Mouse (Mus musculus) megakaryocyte progenitor cell, adult 5-6 weeks (primary cell): Measurements from ENCODE around the gene Sertad2. TPM values are rescaled to one million over a fixed set of nuclear protein-coding genes. Genes with fewer than 3 reads are reported as not detected.

Source experiments
- ATAC-seq: replicated peaks from 2 replicates; pipeline ENCODE4 v1.8.0; 2016; ENCODE audit warnings: mild to moderate bottlenecking, moderate TSS enrichment, inconsistent platforms; ENCODE audit not compliant: poor library complexity
- total RNA-seq, 2 experiments: library from RNA; stranded (forward) in 1 of 2; stranded (reverse) in 1 of 2; fragments of 157-497, 149-512 nt in 1 of 2; fragments of 200-1000 nt in 1 of 2; gene quantifications; 2 replicates each; pipeline versions ENCODE4 v1.2.3 to v1.2.4; 2015 to 2017

The Sertad2 gene
- total RNA-seq, 2 experiments from 2014 or later = 8.8 to 9.4 TPM

DNA sequence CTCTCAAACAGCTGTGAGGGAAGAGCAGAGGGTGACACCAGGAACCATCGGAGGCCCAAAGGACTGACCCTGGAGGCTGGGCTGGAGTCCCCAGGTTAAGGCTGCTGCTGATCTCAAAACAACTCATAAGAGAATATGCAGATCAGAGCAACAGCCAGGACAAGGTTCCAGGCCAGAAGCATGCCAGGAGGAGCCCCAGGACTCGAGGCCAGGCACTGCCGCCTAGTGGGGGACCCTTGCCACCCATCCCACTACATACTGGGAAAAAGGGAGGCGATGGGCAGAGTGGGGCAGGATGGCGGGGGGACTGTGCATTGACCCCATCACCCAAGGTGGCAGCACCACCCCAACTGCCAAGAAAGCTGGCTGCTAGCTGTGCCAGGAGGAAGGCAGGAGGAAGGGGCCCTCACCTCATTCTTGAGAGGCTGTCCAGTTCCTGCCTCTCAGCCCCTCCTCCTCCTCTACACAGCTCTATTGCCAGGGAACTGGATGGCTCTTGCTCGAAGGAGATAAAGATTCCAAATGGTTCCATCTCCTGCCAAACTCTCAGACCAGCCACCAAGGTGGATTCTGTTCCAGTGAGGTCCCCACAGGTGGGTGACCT is 128.8 kb downstream of the Sertad2 start:
- peak; percentile 52; the same call in 1 of the 2 replicates for ATAC-seq

DNA sequence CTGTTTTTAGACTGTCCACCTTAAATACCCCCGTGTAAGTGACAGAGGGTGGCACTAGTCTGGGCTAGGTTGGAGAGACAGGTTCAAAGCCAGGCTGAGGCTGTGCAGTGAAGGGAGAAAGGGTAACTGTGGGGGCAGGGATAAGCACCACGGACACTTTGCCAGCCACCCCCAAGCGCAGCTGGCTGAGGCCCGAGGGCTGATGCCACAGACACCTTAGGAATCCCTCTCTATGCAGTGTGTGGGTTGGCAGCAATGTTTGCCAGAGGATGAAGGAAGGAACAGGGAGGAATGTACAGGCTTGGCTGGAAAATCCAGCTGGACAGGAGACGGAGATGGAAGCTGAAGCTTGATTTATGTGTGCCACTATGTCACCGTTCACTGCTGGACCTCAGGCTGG is 129.5 kb downstream of the Sertad2 start:
- ATAC-seq = no peak

DNA sequence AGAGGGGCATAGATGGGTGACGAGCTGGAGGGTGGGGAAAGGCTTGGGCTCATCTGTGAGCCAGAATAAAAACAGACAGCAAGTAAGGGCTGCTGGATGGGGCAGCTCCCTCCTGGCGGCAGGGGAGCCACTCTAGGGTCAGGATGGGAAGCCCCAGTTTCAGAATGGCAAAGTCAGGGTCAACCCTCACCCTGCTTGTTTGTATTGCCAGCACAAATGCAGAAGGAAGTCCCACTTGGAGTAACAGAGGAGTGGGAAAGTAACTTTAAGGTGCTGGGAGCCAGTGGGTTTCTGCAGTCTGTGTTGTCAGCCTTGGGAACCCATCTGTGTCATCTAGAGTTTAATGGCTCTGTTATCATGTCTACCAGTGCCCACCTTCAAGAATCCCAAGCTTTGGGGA is 136.3 kb downstream of the Sertad2 start:
- no peak for ATAC-seq

DNA sequence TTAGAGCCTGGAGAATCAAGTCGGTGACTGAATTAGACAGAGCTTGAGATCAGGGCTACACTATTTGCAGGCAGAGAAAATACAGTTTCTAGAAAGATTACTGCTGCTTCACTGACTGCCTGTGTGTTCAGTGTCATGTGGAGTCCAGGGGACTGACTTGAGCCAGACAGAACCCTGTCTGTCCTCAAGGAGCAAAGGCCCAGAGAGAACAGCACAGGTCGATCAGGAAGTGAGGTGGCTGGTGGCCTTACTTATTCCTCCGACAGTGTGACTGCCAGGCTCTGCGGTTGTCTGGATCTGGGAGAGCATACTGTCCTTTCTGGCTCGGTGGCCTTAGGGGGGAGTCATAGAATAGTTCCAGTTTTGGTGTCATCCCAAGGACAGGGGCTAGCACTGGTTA is 137.7 kb downstream of the Sertad2 start:
- no peak for ATAC-seq

DNA sequence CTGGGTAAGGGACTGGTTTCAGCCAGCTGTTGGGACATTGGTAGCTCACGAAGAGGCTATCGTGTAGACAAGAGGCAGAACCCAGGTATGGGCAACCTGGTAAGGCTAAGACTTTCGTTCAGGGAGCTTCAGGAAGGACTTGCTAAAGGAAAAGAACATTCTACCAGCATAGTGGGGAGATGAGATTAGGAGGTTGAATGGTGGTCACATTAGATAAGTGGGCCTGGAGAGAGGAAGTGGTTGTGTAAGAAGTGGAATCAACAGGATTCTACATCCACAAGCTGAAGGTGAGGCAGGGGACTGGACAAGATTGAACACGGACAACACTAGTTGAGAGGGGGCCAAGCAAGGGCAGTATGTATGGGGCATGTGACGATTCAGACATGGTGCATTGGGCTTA is 138.6 kb downstream of the Sertad2 start:
- no peak for ATAC-seq

DNA sequence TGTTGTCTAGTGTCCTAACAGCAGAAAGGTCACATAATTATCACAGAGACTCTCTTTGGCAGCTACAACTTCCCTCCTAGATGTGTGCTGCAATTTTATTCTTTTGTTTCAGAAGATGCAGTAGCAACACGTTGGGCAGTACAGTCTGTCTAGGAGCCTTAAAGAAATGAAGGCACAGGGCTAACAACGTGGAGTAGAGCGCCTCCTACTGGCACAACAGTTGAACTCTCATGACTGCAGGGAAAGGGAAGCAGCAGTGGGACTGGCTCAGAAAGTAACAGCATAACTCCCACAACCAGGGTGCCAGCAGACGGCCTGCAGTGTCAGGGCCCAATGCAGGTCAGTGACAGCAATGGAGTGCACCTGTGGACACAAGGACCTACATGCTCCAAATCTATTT is 147.9 kb downstream of the Sertad2 start:
- ATAC-seq = peak; percentile 96

Other genes with a start within 250 kb of the Sertad2 start
- 0.29 and 0.52 TPM in 2 replicates for gene Slc1a4, start 210.5 kb upstream of the Sertad2 start, total RNA-seq (2015)
- 0.37 and 0.75 TPM in 2 replicates for gene Slc1a4, start 210.5 kb upstream of the Sertad2 start, total RNA-seq (2017)
- 45.6 and 73.0 TPM in 2 replicates for gene Aftph, start 198.3 kb downstream of the Sertad2 start, total RNA-seq (2015)
- gene Aftph, start 198.3 kb downstream of the Sertad2 start, total RNA-seq (2017) = 44.0 and 45.0 TPM in 2 replicates